Mouse (Mus musculus) neural tube, embryonic 12.5 days (tissue): ENCODE data around the gene 4430402I18Rik. TPM values are rescaled to one million over a fixed set of nuclear protein-coding genes. Genes with fewer than 3 reads are reported as not detected.

Experiments
- ATAC-seq: fragments of 200-750 bp; cut with Nextera tagmentation; 2 replicates; pipeline ENCODE4 v1.8.0; 2017; ENCODE audit warnings: low read depth, mild to moderate bottlenecking, moderate TSS enrichment, moderate library complexity; ENCODE audit not compliant: low FRiP score
- H3K27ac ChIP-seq: fragments of 300-500 bp; sonication (generic); 2 replicates; pipeline ENCODE4 v1.5.1; 2016
- H3K27me3 ChIP-seq: fragments of 300-500 bp; sonication (generic); replicated peaks from 2 replicates; pipeline ENCODE4 v1.6.1; 2016; ENCODE audit warnings: mild to moderate bottlenecking
- H3K36me3 ChIP-seq: fragments of 300-500 bp; sonication (generic); 2 replicates; pipeline ENCODE4 v1.6.1; 2016; ENCODE audit warnings: mild to moderate bottlenecking
- H3K4me1 ChIP-seq: fragments of 300-500 bp; sonication (generic); 2 replicates; pipeline ENCODE4 v1.6.1; 2016
- H3K4me2 ChIP-seq: fragments of 300-500 bp; sonication (generic); replicated peaks from 2 replicates; pipeline ENCODE4 v1.6.1; 2016; ENCODE audit warnings: mild to moderate bottlenecking
- H3K4me3 ChIP-seq: fragments of 300-500 bp; sonication (generic); 2 replicates; pipeline ENCODE4 v1.5.1; 2016
- H3K9ac ChIP-seq: fragments of 300-500 bp; sonication (generic); 2 replicates; pipeline ENCODE4 v1.6.1; 2016; ENCODE audit warnings: mild to moderate bottlenecking
- H3K9me3 ChIP-seq: fragments of 300-500 bp; sonication (generic); 2 replicates; pipeline ENCODE4 v1.6.1; 2016; ENCODE audit warnings: mild to moderate bottlenecking
- WGBS: fragments of 180-500 bp; shearing (Covaris S2); methylation state at CpG from one replicate; pipeline ENCODE4 v1.1.7; 2016; 5-methylcytosine and 5-hydroxymethylcytosine counted together
- polyA plus RNA-seq: library from polyadenylated mRNA; unstranded; fragments of >200 nt; fragmentation: Nextera tagmentation; extraction: Ambion mirVana; gene quantifications from 2 replicates; pipeline ENCODE4 v1.2.1, GENCODE M21; 2016

The 4430402I18Rik gene
- polyA plus RNA-seq, 1 experiment from 2014 or later: 0.39 TPM

DNA sequence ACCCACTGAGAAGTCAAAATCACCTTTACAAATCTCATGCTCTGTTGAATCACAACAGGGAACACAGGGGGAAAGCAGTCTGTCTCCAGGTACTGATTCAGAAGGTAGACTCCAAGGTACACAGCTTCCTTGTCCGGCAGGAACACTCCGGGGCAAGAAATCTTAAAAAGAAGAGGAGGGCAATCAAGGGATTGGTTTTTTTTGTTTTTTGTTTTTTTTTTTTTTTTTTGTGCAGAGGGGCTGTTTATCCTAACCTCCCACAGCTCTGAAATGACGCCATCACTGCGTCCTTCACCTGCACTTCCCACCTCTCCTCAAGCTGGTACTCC, 4.1 kb downstream of the 4430402I18Rik start:
- 6% methylated on average over 4 of the region's 4 CpGs for WGBS
- H3K4me1 ChIP-seq: peaks cover 11% of the 10 kb centered on the region
- no peaks in the 10 kb centered on the region for H3K9me3 ChIP-seq
- H3K9ac ChIP-seq: peak overlapping the region; percentile 88
- H3K27me3 ChIP-seq: no peaks in the 10 kb centered on the region; the same call in 1 of the 2 replicates
- no peak overlapping the region for H3K27ac ChIP-seq
- peak overlapping the region; percentile 89 for H3K4me2 ChIP-seq
- no peaks in the 10 kb centered on the region for H3K36me3 ChIP-seq
- ATAC-seq: no peak
- peak overlapping the region; percentile 85 for H3K4me3 ChIP-seq

GRCm38 (mm10) chr19:28963113-28963512, 4.5 kb downstream of the 4430402I18Rik start:
- H3K9me3 ChIP-seq: no peaks in the 10 kb centered on the region
- H3K4me2 ChIP-seq: peak overlapping the region; percentile 89
- H3K4me3 ChIP-seq: no peak overlapping the region
- H3K36me3 ChIP-seq: no peaks in the 10 kb centered on the region
- H3K9ac ChIP-seq: 0 out of 2 replicates have a peak overlapping the region, but pooled peaks have one; percentile 88
- ATAC-seq: no peak
- WGBS: 58% methylated on average over 3 of the region's 3 CpGs
- H3K4me1 ChIP-seq: peaks cover 11% of the 10 kb centered on the region
- no peaks in the 10 kb centered on the region; the same call in 1 of the 2 replicates for H3K27me3 ChIP-seq
- no peak overlapping the region for H3K27ac ChIP-seq

DNA sequence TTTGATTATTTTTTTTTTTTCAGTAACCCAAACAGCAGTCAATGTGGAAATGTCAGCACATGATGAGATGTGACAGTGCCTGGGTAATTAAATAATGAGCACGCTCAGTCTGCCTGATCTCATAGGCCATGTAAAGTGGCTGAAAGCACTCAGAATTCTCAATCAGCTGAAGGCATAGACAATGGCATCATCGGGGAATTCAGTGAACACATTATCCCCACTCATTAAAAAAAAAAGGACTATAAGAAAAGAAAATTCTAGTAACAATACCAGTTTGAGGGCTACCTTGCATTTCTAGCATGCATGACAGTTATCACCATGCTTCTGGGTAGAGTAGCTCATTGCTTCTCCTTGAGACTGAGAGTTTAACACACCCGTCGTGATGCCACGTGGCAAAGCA, 16.3 kb downstream of the 4430402I18Rik start:
- Histone ChIP-seq H3K4me2 (no peak overlapping the region), H3K36me3 (no peaks in the 10 kb centered on the region), H3K9me3 (no peaks in the 10 kb centered on the region), H3K4me3 (no peak overlapping the region), H3K9ac (no peak overlapping the region), H3K4me1 (no peaks in the 10 kb centered on the region), H3K27ac (no peak overlapping the region), H3K27me3 (no peaks in the 10 kb centered on the region)
- no peak for ATAC-seq
- 81% methylated on average over 5 of the region's 5 CpGs for WGBS

GRCm38 (mm10) chr19:28947311-28947710, 20.3 kb downstream of the 4430402I18Rik start:
- no peak overlapping the region for H3K4me2 ChIP-seq
- no peak overlapping the region for H3K27ac ChIP-seq
- no peaks in the 10 kb centered on the region for H3K9me3 ChIP-seq
- H3K27me3 ChIP-seq: no peaks in the 10 kb centered on the region
- H3K4me1 ChIP-seq: no peaks in the 10 kb centered on the region
- H3K36me3 ChIP-seq: no peaks in the 10 kb centered on the region
- WGBS: 78% methylated on average over 2 of the region's 2 CpGs
- no peak overlapping the region for H3K9ac ChIP-seq
- no peak overlapping the region for H3K4me3 ChIP-seq
- ATAC-seq: no peak

DNA sequence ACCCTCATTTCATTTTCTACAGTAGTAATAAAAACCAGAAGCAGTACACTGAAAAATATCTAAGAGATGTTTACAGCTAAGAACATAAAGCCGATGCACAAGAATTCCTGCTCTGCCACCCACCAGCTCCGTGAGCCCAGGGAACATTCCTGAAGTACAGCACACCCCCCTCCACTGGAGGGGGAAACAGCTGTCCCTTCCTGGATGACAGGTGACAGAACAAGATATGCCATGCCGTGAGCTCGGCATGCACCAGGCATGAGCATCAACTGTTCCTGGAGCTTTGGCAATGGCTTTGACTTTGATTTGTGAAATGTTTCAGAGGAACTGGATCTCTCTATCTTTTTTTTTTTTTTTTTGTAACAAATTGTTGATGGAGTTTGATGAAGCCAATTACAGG, 20.8 kb downstream of the 4430402I18Rik start:
- Histone ChIP-seq H3K4me2 (no peak overlapping the region), H3K36me3 (no peaks in the 10 kb centered on the region), H3K27me3 (no peaks in the 10 kb centered on the region), H3K4me1 (no peaks in the 10 kb centered on the region), H3K27ac (no peak overlapping the region), H3K9me3 (no peaks in the 10 kb centered on the region), H3K9ac (no peak overlapping the region), H3K4me3 (no peak overlapping the region)
- ATAC-seq: no peak
- WGBS: 72% methylated on average over 4 of the region's 4 CpGs

GRCm38 (mm10) chr19:28941271-28941670, 26.3 kb downstream of the 4430402I18Rik start:
- H3K9ac ChIP-seq: no peak overlapping the region
- ATAC-seq: no peak
- no peaks in the 10 kb centered on the region for H3K27me3 ChIP-seq
- WGBS: 79% methylated on average over 4 of the region's 4 CpGs
- no peaks in the 10 kb centered on the region for H3K9me3 ChIP-seq
- no peak overlapping the region for H3K4me2 ChIP-seq
- no peak overlapping the region for H3K27ac ChIP-seq
- H3K4me1 ChIP-seq: no peaks in the 10 kb centered on the region
- no peak overlapping the region for H3K4me3 ChIP-seq
- no peaks in the 10 kb centered on the region for H3K36me3 ChIP-seq

- WGBS: 81% methylated on average over 9 of the region's 9 CpGs
- Histone ChIP-seq H3K9me3 (no peaks in the 10 kb centered on the region), H3K4me3 (no peak overlapping the region), H3K27me3 (no peaks in the 10 kb centered on the region), H3K4me2 (no peak overlapping the region), H3K27ac (no peak overlapping the region), H3K4me1 (no peaks in the 10 kb centered on the region), H3K36me3 (no peaks in the 10 kb centered on the region), H3K9ac (no peak overlapping the region)
- no peak for ATAC-seq
Measured at GRCm38 (mm10) chr19:28940135-28940874, 27.3 kb downstream of the 4430402I18Rik start.

GRCm38 (mm10) chr19:28934897-28935296, 32.7 kb downstream of the 4430402I18Rik start:
- Histone ChIP-seq H3K27me3 (no peaks in the 10 kb centered on the region), H3K4me2 (no peak overlapping the region), H3K27ac (no peak overlapping the region), H3K4me1 (no peaks in the 10 kb centered on the region), H3K4me3 (no peak overlapping the region), H3K9me3 (no peaks in the 10 kb centered on the region), H3K36me3 (no peaks in the 10 kb centered on the region), H3K9ac (no peak overlapping the region)
- WGBS: 94% methylated on average over 3 of the region's 3 CpGs
- no peak for ATAC-seq

DNA sequence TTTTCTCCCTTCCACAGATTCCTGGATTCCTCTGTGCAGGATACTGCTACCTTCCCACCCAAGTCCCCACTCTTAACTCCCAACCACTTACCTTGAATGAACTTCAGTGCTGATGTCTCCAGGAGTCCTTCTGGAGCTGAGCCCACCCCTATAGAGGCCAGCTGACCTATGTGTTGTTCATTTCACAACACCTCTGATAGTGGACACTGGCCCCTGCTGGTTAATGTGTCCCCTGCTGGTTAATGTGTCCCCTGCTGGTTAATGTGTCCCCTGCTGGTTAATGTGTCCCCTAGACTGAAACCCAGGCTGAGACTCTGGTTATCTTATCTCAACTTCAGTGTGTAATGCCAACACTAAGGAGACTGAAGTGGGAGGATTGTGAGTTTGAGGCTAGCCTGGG, 38.6 kb downstream of the 4430402I18Rik start:
- Histone ChIP-seq H3K27ac (no peak overlapping the region), H3K4me2 (no peak overlapping the region), H3K36me3 (no peaks in the 10 kb centered on the region), H3K4me3 (no peak overlapping the region), H3K9me3 (no peaks in the 10 kb centered on the region), H3K4me1 (no peaks in the 10 kb centered on the region), H3K27me3 (no peaks in the 10 kb centered on the region), H3K9ac (no peak overlapping the region)
- ATAC-seq: no peak

- Histone ChIP-seq H3K4me2 (no peak overlapping the region), H3K36me3 (no peaks in the 10 kb centered on the region), H3K27ac (no peak overlapping the region), H3K27me3 (no peaks in the 10 kb centered on the region), H3K4me1 (no peaks in the 10 kb centered on the region), H3K9me3 (no peaks in the 10 kb centered on the region), H3K4me3 (no peak overlapping the region), H3K9ac (no peak overlapping the region)
- 78% methylated on average over 4 of the region's 4 CpGs for WGBS
- ATAC-seq: no peak
Measured at GRCm38 (mm10) chr19:28927396-28927795, 40.2 kb downstream of the 4430402I18Rik start.

DNA sequence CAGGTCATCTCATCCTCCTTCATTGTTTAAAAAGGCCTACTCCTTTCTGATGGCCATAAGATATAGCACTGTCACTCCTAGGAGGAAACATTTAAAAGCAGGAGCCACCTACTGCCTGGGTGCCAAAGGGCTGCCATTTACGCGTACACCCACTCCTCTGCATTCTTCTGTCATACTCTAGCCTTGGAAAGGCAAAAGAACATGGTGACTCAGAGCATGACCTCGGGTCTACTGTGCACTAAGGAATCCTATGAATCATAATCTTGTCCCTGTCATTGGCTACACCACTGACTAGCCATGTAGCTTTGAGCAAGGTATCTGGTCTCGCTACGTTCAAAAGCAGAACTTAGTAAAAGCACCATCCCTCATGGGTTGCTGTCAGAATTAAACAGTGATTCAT, 41.2 kb downstream of the 4430402I18Rik start:
- ATAC-seq: no peak
- no peaks in the 10 kb centered on the region for H3K9me3 ChIP-seq
- no peaks in the 10 kb centered on the region for H3K27me3 ChIP-seq
- WGBS: 89% methylated on average over 5 of the region's 5 CpGs
- H3K4me3 ChIP-seq: no peak overlapping the region
- no peak overlapping the region for H3K4me2 ChIP-seq
- H3K9ac ChIP-seq: no peak overlapping the region
- H3K27ac ChIP-seq: no peak overlapping the region
- no peaks in the 10 kb centered on the region for H3K4me1 ChIP-seq
- no peaks in the 10 kb centered on the region for H3K36me3 ChIP-seq

GRCm38 (mm10) chr19:28917839-28918238, 49.8 kb downstream of the 4430402I18Rik start:
- 87% methylated on average over 5 of the region's 5 CpGs for WGBS
- H3K4me1 ChIP-seq: no peaks in the 10 kb centered on the region
- H3K27me3 ChIP-seq: no peaks in the 10 kb centered on the region
- ATAC-seq: no peak
- no peak overlapping the region for H3K27ac ChIP-seq
- no peak overlapping the region for H3K4me3 ChIP-seq
- no peak overlapping the region for H3K9ac ChIP-seq
- H3K36me3 ChIP-seq: no peaks in the 10 kb centered on the region
- no peaks in the 10 kb centered on the region for H3K9me3 ChIP-seq
- H3K4me2 ChIP-seq: no peak overlapping the region

DNA sequence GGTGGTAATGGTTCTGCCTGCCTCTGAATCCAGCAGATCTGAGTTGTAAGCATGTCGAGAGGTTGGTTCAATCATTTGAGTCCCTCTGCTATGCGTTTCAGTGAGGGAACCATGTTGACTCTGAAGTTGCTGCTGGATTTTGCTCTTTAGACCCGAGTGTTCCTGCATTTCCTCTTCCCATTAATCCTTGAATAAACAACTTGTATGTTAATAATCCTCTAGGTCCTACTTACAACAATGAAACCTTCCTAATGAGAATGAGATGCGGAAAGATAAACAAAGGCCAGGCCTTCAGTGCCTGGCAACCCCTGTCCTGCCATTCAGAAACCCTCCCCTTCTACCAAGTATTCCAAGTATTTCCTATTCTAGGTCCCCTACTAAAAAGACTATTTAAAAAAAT, 51.1 kb downstream of the 4430402I18Rik start:
- Histone ChIP-seq H3K4me1 (no peaks in the 10 kb centered on the region), H3K36me3 (no peaks in the 10 kb centered on the region), H3K27me3 (no peaks in the 10 kb centered on the region), H3K9me3 (no peaks in the 10 kb centered on the region), H3K4me3 (no peak overlapping the region), H3K4me2 (no peak overlapping the region), H3K27ac (no peak overlapping the region), H3K9ac (no peak overlapping the region)
- no peak for ATAC-seq
- WGBS: 77% methylated on average over 4 of the region's 4 CpGs
